Mouse (Mus musculus) liver, postnatal 0 days (tissue): ENCODE data around the gene Olfr1415. TPM values are rescaled to one million over a fixed set of nuclear protein-coding genes. Genes with fewer than 3 reads are reported as not detected.
"Not testable (repeated sequence)": the region's sequence is repeated elsewhere in the genome, so short reads cannot be mapped to it uniquely, and the experiment has no call there.

Experiments
- ATAC-seq: fragments of 200-750 bp; cut with Nextera tagmentation; 2 replicates; pipeline ENCODE4 v1.8.0; 2017; ENCODE audit warnings: mild to moderate bottlenecking, moderate library complexity
- DNase-seq: peaks from one replicate; pipeline ENCODE4 v3.0.0-alpha.2; 2016
- H3K27ac ChIP-seq: fragments of 300-500 bp; sonication (generic); 2 replicates; pipeline ENCODE4 v1.5.1; 2014; ENCODE audit warnings: antibody characterized with exemption, moderate library complexity, mild to moderate bottlenecking, low read depth
- H3K27me3 ChIP-seq: fragments of 300-500 bp; sonication (generic); 2 replicates; pipeline ENCODE4 v1.6.1; 2014; ENCODE audit warnings: low read length, control low read depth, mixed read lengths; ENCODE audit not compliant: insufficient read depth
- H3K36me3 ChIP-seq: fragments of 300-500 bp; sonication (generic); replicated peaks from 2 replicates; pipeline ENCODE4 v1.6.1; 2014; ENCODE audit warnings: mild to moderate bottlenecking, control low read depth, low read length, moderate library complexity, mixed read lengths; ENCODE audit not compliant: insufficient read depth
- H3K4me1 ChIP-seq: fragments of 300-500 bp; sonication (generic); 2 replicates; pipeline ENCODE4 v1.6.1; 2014; ENCODE audit warnings: antibody characterized with exemption, mild to moderate bottlenecking, control low read depth; ENCODE audit not compliant: insufficient read depth
- H3K4me2 ChIP-seq: fragments of 300-500 bp; sonication (generic); 2 replicates; pipeline ENCODE4 v1.6.1; 2014; ENCODE audit warnings: low read depth, mild to moderate bottlenecking, low read length, moderate library complexity, mixed read lengths
- H3K4me3 ChIP-seq: fragments of 300-500 bp; sonication (generic); 2 replicates; pipeline ENCODE4 v1.5.1; 2014; ENCODE audit warnings: low read depth, low read length
- H3K9ac ChIP-seq: fragments of 300-500 bp; sonication (generic); replicated peaks from 2 replicates; pipeline ENCODE4 v1.6.1; 2014; ENCODE audit warnings: mild to moderate bottlenecking, moderate library complexity
- H3K9me3 ChIP-seq: fragments of 300-500 bp; sonication (generic); 2 replicates; pipeline ENCODE4 v1.6.1; 2016; ENCODE audit warnings: mild to moderate bottlenecking, control low read depth, low read length, mixed read lengths
- CTCF ChIP-seq: sonication (generic); IDR thresholded peaks from 2 replicates; pipeline ENCODE4 v1.5.1; 2016; ENCODE audit warnings: antibody characterized with exemption, low read depth
- EP300 ChIP-seq: IDR thresholded peaks from 2 replicates; pipeline ENCODE4 v1.6.1; 2016; ENCODE audit warnings: antibody characterized with exemption, low read depth, mild to moderate bottlenecking
- WGBS: fragments of 180-500 bp; shearing (Covaris S2); extraction: QIAGEN DNeasy Blood & Tissue Kit; methylation state at CpG from one replicate; pipeline ENCODE4 v1.1.7; 2014; ENCODE audit not compliant: insufficient replicate concordance; 5-methylcytosine and 5-hydroxymethylcytosine counted together
- polyA plus RNA-seq: library from polyadenylated mRNA; unstranded; fragments of >200 nt; fragmentation: Nextera tagmentation; extraction: Ambion mirVana; gene quantifications from 2 replicates; pipeline ENCODE4 v1.2.1, GENCODE M21; 2015

Olfr1415 gene
- polyA plus RNA-seq, 1 experiment from 2014 or later = not detected

DNA sequence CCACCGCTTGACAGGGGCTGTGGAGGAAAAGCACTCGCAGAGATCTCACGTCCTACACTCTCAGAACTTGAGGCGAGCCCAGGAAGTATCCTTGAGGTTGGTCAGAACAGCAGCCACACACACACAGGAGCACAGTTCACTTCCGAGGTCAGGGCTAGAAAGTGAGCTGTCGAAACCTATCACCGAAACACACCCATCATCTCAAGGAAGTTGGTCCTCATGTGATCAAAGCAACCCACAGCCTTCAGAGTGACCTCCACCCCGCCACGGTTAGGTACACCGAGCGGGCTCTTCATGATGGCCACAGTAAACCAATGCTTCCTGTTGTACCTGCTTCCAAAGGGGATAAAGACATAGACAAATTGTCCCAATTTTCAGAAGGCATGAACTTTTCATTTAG lies 19.5 kb upstream of the Olfr1415 start:
- Histone ChIP-seq H3K36me3 (no peaks in the 10 kb centered on the region), H3K4me1 (no peaks in the 10 kb centered on the region), H3K4me3 (no peak overlapping the region), H3K27ac (no peak overlapping the region), H3K27me3 (no peaks in the 10 kb centered on the region), H3K9me3 (no peaks in the 10 kb centered on the region), H3K9ac (no peak overlapping the region), H3K4me2 (no peak overlapping the region)
- 58% methylated on average over 11 of the region's 11 CpGs for whole genome bisulfite sequencing
- ATAC-seq (no peak), DNase-seq (no peak)
- TF ChIP-seq CTCF (no peak), EP300 (no peak)

DNA sequence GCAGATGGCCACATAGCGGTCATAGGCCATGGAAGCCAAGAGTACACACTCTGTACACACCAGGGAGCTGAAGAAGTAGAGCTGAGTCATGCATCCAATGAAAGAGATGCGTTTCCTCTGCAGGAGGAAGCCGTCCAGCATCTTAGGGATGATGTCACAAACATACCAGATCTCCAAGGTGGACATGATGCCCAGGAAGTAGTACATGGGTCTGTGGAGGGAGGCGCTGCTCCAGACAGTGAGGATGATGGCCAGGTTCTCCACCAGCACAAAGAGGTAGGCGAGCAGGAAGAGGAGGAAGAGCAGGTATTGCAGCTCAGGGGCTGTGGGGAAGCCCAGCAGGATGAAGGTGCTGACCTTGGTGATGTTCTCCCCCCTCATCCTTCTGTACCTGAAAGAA lies 15.7 kb upstream of the Olfr1415 start:
- not testable (repeated sequence) for H3K9me3 ChIP-seq, H3K36me3 ChIP-seq, DNase-seq, H3K27ac ChIP-seq, H3K9ac ChIP-seq, H3K4me3 ChIP-seq, ATAC-seq, H3K4me2 ChIP-seq, H3K4me1 ChIP-seq, H3K27me3 ChIP-seq
- WGBS = 77% methylated on average over 4 of the region's 5 CpGs

DNA sequence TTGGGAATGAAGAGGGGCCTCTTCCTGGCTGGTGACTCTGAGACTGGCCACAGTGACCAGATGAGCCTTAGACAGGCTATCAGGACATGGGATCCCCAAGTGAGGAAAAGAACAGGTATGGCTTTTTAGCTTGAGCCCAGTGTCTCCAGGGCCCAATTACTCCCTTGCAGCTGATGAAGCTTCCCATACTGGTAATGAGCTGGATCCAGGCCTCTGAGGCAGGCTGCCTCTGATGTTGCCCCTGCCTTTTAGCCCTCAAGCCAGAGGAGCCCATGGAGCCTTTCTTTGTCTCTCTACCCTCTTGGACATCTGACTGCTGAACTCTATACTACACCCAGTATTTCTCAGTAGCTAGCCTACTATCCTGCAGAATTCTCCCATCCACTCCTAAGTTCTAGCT lies 10.9 kb downstream of the Olfr1415 start, which contains the start of gene Olfr1416:
Gene Olfr1416 (minus strand): TSS at position 101 of the 400 bp plus-strand sequence.
- Histone ChIP-seq H3K9ac (no peak within 1 kb of the TSS), H3K27me3 (no peaks in the 10 kb centered on the region), H3K4me3 (no peak within 1 kb of the TSS), H3K4me2 (no peak within 1 kb of the TSS), H3K9me3 (no peaks in the 10 kb centered on the region), H3K4me1 (no peaks in the 10 kb centered on the region), H3K27ac (no peak within 1 kb of the TSS), H3K36me3 (no peaks in the 10 kb centered on the region)
- DNase-seq (no peak), ATAC-seq (no peak)
- TF ChIP-seq CTCF (no peak), EP300 (no peak)

DNA sequence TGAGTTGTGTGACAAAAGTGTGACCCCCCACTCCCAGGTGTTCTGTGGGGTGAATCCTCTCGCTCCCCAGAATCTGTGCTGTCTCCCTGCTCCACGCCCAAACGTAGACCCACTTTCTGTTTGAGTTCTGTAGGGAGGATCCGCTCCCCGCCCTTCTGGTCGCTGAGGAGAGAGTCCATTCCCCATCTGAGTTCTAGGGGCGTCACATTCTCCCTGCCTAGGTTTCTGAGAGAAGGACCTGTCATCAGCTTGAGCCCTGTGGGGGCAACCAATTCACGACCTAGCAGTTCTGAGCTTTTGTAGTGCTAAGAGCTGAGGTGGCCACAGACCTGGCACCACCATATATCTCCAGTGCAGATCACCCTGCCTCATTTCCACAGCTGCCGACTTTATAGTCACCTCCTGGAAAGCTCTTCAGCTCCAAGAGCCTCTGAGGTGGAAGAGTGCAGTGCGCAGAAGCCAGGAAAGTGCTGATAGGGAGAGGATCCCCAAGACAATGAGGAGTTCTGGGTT lies 21.8 kb downstream of the Olfr1415 start:
- H3K4me1 ChIP-seq = peaks cover 14% of the 10 kb centered on the region
- peak overlapping the region; percentile 93 for H3K9ac ChIP-seq
- no peaks in the 10 kb centered on the region for H3K9me3 ChIP-seq
- TF ChIP-seq CTCF (no peak), EP300 (no peak)
- peak overlapping the region; percentile 97 for H3K4me2 ChIP-seq
- ATAC-seq (peak; percentile 62), DNase-seq (no peak)
- H3K27me3 ChIP-seq = no peaks in the 10 kb centered on the region
- H3K27ac ChIP-seq = peak overlapping the region; percentile 90
- peaks cover 18% of the 10 kb centered on the region for H3K36me3 ChIP-seq
- H3K4me3 ChIP-seq = peak overlapping the region; percentile 84
- WGBS = 2% methylated on average over 10 of the region's 10 CpGs

DNA sequence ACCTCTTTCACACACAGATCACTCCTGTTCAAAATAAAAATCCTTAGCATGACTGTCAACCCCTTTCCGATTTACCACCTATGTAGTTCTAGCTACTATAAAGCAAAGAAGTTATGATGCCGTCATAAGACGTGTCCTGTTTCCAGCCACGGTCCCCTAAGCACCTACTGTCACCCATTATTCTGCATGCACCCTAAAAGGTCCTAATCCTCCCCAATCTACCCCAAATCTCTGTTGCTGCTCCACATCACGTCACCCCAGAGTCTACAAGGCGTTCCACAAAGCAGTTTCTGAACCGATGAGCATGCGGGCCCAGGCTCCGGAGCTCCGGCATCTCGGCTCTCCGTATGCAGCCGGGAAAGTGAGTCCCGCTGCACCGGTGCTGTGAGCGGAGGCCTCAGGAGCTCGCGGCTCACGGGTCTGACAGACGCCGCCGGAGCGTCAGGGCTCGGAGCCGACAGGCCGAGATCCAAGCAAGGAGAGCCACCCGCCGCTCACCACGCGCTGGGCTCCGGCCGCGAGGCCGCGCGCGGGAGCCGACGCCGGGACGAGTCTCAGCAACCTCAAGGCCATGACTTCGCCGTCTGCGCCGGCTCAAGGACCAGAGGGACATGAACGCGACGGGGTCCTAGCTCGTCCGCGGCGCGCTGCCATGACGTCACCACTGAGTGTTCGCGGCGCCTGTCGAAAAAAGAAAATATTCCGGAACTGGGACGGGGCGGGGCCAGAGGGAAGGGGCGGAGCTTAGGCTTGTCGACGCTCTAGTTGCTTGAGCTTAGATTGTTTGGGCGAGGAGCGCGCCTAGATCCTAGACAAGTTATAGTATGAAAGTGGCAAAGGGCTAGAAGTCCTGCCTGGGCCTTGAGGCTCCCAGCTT lies 22.5 kb downstream of the Olfr1415 start, which contains the start of gene Ndufa10:
Gene Ndufa10 (minus strand): TSS at position 696 of the 877 bp plus-strand sequence.
- H3K4me3 ChIP-seq = peak within 1 kb of the TSS; percentile 84
- peak within 1 kb of the TSS; percentile 93 for H3K9ac ChIP-seq
- peak; percentile 98 for DNase-seq
- peaks cover 14% of the 10 kb centered on the region for H3K4me1 ChIP-seq
- H3K9me3 ChIP-seq = no peaks in the 10 kb centered on the region
- WGBS = 1% methylated on average over 67 of the region's 67 CpGs
- peaks cover 24% of the 10 kb centered on the region for H3K36me3 ChIP-seq
- H3K4me2 ChIP-seq = peak within 1 kb of the TSS; percentile 97
- no peaks in the 10 kb centered on the region for H3K27me3 ChIP-seq
- peak; percentile 94 for ATAC-seq
- TF ChIP-seq EP300 = peak; percentile 60; the same call in 1 of the 2 replicates
- no peak for TF ChIP-seq CTCF
- H3K27ac ChIP-seq = peak within 1 kb of the TSS; percentile 90

DNA sequence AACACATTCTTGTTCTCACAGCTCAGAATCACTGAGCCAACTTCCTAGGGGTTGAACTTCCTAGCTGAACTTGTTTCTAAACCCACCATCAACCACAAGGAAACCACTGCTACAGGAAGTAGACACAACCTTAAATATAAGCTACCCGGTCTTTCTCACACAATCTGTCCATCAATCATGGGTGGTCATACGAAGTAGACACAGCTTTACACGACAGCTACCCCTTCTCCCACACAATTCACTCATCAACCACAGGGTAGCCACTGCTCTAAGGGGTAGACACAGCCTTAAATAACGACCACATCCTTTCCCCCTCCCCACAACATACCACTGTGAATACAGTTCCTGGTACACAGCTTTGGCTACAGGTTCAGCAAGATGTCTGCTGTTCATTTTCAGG lies 27.0 kb downstream of the Olfr1415 start:
- no peak for ATAC-seq
- Histone ChIP-seq H3K4me2 (no peak overlapping the region), H3K27ac (no peak overlapping the region), H3K9ac (no peak overlapping the region), H3K9me3 (no peaks in the 10 kb centered on the region), H3K36me3 (peaks cover 59% of the 10 kb centered on the region), H3K4me3 (no peak overlapping the region), H3K4me1 (peaks cover 8% of the 10 kb centered on the region), H3K27me3 (no peaks in the 10 kb centered on the region)
- WGBS = 32% methylated on average over 4 of the region's 4 CpGs
- no peak for DNase-seq
- no peak for TF ChIP-seq CTCF
- no peak for TF ChIP-seq EP300
